Mouse (Mus musculus): Measurements from ENCODE around the gene Npas3.

- no peak for TF ChIP-seq POLR2A (IDR thresholded peaks at IDR 0.05; ENCODE audit: insufficient read depth, low read length)
- no peak for TF ChIP-seq CTCF (IDR thresholded peaks at IDR 0.05; ENCODE audit: low read depth, low read length)
Observed at GRCm38 (mm10) chr12:53248796-53249195, 319 bp downstream of the Npas3 start.

Measured in ES-Bruce4 (cell line).